Mouse (Mus musculus) embryonic facial prominence, embryonic 12.5 days (tissue): ENCODE measurements around the gene Map3k4. TPM values are rescaled to one million over a fixed set of nuclear protein-coding genes. Genes with fewer than 3 reads are reported as not detected.
A peak's percentile ranks its signal among the peaks of the same experiment; 100 is the strongest.

ENCODE experiments used
- ATAC-seq: fragments of 200-750 bp; cut with Nextera tagmentation; 2 replicates; pipeline ENCODE4 v1.8.0; 2017; ENCODE audit not compliant: insufficient number of reproducible peaks, insufficient read depth, low FRiP score, low TSS enrichment
- H3K27ac ChIP-seq: fragments of 300-500 bp; sonication (generic); 2 replicates; pipeline ENCODE4 v1.5.1; 2016; ENCODE audit warnings: mild to moderate bottlenecking
- H3K27me3 ChIP-seq: fragments of 300-500 bp; sonication (generic); 2 replicates; pipeline ENCODE4 v1.6.1; 2016; ENCODE audit warnings: mild to moderate bottlenecking, moderate library complexity
- H3K36me3 ChIP-seq: fragments of 300-500 bp; sonication (generic); 2 replicates; pipeline ENCODE4 v1.6.1; 2016; ENCODE audit warnings: mild to moderate bottlenecking
- H3K4me1 ChIP-seq: fragments of 300-500 bp; sonication (generic); 2 replicates; pipeline ENCODE4 v1.6.1; 2016
- H3K4me2 ChIP-seq: fragments of 300-500 bp; sonication (generic); replicated peaks from 2 replicates; pipeline ENCODE4 v1.6.1; 2016; ENCODE audit warnings: mild to moderate bottlenecking, moderate library complexity
- H3K4me3 ChIP-seq: fragments of 300-500 bp; sonication (generic); 2 replicates; pipeline ENCODE4 v1.5.1; 2016; ENCODE audit warnings: mild to moderate bottlenecking
- H3K9ac ChIP-seq: fragments of 300-500 bp; sonication (generic); 2 replicates; pipeline ENCODE4 v1.6.1; 2016; ENCODE audit warnings: mild to moderate bottlenecking, moderate library complexity
- H3K9me3 ChIP-seq: fragments of 300-500 bp; sonication (generic); 2 replicates; pipeline ENCODE4 v1.6.1; 2016; ENCODE audit warnings: mild to moderate bottlenecking, moderate library complexity
- WGBS: fragments of 180-500 bp; shearing (Covaris S2); methylation state at CpG from one replicate; pipeline ENCODE4 v1.1.7; 2016; 5-methylcytosine and 5-hydroxymethylcytosine counted together
- polyA plus RNA-seq: library from polyadenylated mRNA; unstranded; fragments of >200 nt; fragmentation: Nextera tagmentation; extraction: Ambion mirVana; gene quantifications from 2 replicates; pipeline ENCODE4 v1.2.1, GENCODE M21; 2016

Map3k4 gene
- polyA plus RNA-seq = 58.2 and 60.5 TPM in 2 replicates

DNA sequence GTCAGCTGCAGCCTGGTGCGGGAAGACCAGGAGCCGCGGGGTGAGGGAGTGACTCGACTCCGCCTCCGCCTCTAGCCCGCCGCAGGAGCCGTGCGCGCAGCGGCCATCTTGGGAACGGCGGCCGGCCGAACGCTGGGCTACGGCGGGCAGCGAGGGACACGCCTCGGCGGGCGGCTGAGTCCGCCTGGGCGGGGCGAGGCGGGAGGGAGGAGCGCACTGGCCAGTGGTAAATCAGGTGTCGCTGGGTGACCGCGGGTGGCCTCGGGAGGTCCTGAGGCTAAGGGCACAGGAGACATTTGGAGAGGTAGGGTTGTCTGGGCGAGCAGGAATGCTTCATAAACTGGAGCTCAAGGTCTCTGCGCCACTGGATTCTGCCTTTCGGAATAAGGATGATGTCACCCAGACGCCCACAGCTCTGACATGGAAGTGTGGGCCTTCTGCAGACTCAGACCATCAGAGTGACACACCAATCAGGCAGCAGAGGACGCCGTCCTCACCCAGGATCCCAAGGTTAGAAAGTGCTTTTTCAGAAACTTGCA is at the start of gene Map3k4:
Gene Map3k4, minus strand, starts transcription at position 134 of the 539 bp plus-strand sequence.
- peak within 1 kb of the TSS; percentile 95 for H3K27ac ChIP-seq
- H3K27me3 ChIP-seq = no peaks in the 10 kb centered on the region
- H3K4me2 ChIP-seq = peak within 1 kb of the TSS; percentile 67
- no peaks in the 10 kb centered on the region for H3K36me3 ChIP-seq
- peak within 1 kb of the TSS; percentile 67 for H3K4me3 ChIP-seq
- under 1% methylated on average over 38 of the region's 39 CpGs for WGBS
- H3K4me1 ChIP-seq = peaks cover 11% of the 10 kb centered on the region
- ATAC-seq = peak; percentile 90
- peak within 1 kb of the TSS; percentile 72 for H3K9ac ChIP-seq
- H3K9me3 ChIP-seq = no peaks in the 10 kb centered on the region

DNA sequence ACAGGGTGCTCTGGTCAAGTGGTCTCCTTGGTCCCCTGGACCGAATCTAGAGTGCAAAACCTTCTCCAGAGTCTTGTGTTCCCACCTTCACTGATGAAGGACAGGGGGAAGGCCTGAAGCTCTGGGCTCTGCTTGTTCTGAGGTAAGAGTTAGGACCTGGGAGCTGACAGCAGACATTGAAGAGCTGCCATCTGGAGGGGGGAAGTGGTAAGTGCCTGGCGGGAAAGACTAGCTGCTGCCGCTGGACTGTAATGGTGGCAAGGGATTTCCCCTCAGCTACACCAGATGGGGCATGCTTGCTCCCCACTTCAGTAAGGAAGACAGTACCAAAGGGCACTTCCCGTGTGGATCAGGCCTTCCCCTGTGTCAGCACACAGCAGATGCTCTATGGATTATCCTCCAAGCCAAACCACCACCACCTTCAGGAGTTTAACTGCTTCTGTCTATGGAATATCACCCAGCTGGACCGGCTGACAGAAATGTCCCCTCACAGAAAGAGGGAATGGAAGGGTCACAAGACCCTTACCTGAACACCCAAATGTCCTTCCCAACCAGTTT is 48.9 kb upstream of the Map3k4 start:
- 30% methylated on average over 5 of the region's 5 CpGs for WGBS
- no peak overlapping the region for H3K4me3 ChIP-seq
- H3K9ac ChIP-seq = no peak overlapping the region
- no peaks in the 10 kb centered on the region for H3K27me3 ChIP-seq
- ATAC-seq = no peak; the same call in 1 of the 2 replicates
- no peak overlapping the region for H3K27ac ChIP-seq
- no peak overlapping the region for H3K4me2 ChIP-seq
- H3K4me1 ChIP-seq = peaks cover 5% of the 10 kb centered on the region
- no peaks in the 10 kb centered on the region for H3K36me3 ChIP-seq
- H3K9me3 ChIP-seq = no peaks in the 10 kb centered on the region

DNA sequence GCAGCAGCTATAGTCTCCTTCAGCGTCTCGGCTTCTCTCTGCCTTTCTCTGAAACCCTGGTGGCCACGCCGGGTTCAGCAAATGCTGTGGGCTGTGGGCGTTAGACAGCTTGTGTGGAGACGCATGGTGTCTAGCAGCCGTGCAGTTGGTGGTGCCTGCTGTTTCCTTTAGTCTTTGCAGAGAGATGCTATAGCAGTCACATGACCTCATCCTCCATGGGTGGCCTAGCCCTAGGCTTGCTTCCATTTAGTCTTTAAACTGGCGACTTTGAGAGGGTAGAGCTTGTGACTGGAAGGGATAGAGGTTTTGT is 45.8 kb upstream of the Map3k4 start:
- Histone ChIP-seq H3K36me3 (no peaks in the 10 kb centered on the region), H3K9ac (no peak overlapping the region), H3K4me2 (no peak overlapping the region), H3K27ac (no peak overlapping the region), H3K27me3 (no peaks in the 10 kb centered on the region), H3K4me1 (no peaks in the 10 kb centered on the region), H3K9me3 (no peaks in the 10 kb centered on the region), H3K4me3 (no peak overlapping the region)
- no peak for ATAC-seq
- WGBS = 56% methylated on average over 8 of the region's 8 CpGs

DNA sequence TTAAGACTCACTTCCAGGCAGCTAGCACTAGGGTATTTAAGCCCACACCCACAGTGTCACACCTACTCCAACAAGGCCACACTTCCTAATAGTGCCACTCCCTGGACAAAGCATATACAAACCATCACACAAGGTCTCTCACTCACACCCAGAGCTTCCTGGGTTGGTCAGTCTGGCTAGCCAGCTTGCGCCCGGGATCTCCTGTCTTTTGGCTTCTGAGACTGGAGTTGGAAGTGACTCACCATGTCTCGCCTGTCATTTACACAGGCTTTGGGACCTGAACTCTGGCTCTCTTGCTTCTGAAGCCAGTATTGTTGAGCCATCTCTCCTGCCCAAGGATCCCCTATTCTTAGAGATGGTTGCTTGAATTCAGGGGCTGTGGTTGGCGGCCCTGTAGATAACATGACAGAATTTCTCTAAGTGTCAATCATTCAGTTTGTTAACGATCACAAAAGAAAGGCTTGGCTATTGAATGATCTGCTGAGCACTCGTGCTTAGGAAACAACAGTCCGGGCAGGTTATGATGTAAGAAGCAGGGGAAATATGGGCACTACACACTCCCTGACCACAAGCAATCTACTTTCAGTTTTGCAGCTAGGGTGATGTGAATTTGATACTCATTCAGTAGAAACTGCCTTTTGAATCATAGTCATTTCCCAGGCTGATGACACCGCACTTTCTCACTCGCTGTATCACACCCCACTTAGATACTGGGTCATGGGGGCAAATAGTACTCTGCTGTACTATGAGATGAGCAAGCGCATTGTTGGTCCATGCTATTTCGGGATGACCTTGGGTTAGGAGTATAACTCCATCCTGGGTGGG is 45.2 kb upstream of the Map3k4 start:
- no peak for ATAC-seq
- H3K4me2 ChIP-seq = no peak overlapping the region
- H3K9me3 ChIP-seq = no peaks in the 10 kb centered on the region
- H3K36me3 ChIP-seq = no peaks in the 10 kb centered on the region
- no peak overlapping the region for H3K27ac ChIP-seq
- H3K4me3 ChIP-seq = no peak overlapping the region
- 88% methylated on average over 11 of the region's 11 CpGs for WGBS
- no peak overlapping the region for H3K9ac ChIP-seq
- H3K27me3 ChIP-seq = no peaks in the 10 kb centered on the region
- H3K4me1 ChIP-seq = no peaks in the 10 kb centered on the region

DNA sequence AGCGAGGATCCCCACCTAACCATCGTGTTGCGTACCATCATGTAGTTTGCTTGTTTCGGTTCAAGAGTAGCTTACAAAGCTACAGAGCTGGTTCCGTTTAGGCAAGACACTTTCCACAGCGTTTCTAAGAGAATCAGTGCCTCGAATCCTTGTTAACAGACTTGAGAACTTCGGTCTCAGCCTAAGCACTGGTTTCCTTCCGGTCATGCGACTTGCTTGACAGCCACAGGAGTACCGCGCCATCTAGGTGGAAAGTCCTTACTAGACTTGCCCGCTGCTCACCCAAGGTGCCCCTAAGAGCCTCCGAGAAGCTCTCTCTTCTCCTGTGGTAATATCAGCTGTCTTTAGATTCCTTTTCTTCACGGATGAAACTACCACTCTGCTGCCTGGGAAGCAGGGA is 41.3 kb upstream of the Map3k4 start:
- H3K27ac ChIP-seq = no peak overlapping the region
- H3K9me3 ChIP-seq = no peaks in the 10 kb centered on the region
- no peak overlapping the region for H3K9ac ChIP-seq
- H3K4me3 ChIP-seq = no peak overlapping the region
- no peak overlapping the region for H3K4me2 ChIP-seq
- 89% methylated on average over 15 of the region's 15 CpGs for WGBS
- H3K4me1 ChIP-seq = no peaks in the 10 kb centered on the region
- no peak for ATAC-seq
- no peaks in the 10 kb centered on the region for H3K36me3 ChIP-seq
- no peaks in the 10 kb centered on the region for H3K27me3 ChIP-seq

DNA sequence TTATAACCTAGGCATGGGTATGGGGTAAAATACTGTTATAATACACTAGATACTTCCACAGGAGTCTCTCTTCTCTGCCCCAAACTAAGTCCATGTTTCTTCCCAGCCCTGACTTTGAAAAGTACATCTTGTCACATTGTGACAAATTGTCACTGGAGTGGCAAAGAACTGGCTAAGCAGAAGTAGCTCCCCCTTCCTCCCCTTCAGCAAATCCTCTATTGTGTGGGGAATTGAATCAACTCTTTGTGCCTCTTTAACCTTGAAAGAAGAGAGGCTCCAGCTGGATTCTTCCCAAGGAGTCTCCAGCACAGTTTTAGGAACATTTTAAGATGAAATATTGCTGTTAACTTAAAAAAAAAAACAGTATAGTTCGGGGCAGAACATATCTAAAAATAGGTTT is 34.2 kb upstream of the Map3k4 start:
- H3K27ac ChIP-seq = no peak overlapping the region
- no peaks in the 10 kb centered on the region for H3K4me1 ChIP-seq
- no peak overlapping the region for H3K4me3 ChIP-seq
- WGBS = 63% methylated on average over 1 of the region's 1 CpGs
- no peak for ATAC-seq
- H3K4me2 ChIP-seq = no peak overlapping the region
- no peak overlapping the region for H3K9ac ChIP-seq
- no peaks in the 10 kb centered on the region for H3K27me3 ChIP-seq
- no peaks in the 10 kb centered on the region for H3K36me3 ChIP-seq
- H3K9me3 ChIP-seq = no peaks in the 10 kb centered on the region

DNA sequence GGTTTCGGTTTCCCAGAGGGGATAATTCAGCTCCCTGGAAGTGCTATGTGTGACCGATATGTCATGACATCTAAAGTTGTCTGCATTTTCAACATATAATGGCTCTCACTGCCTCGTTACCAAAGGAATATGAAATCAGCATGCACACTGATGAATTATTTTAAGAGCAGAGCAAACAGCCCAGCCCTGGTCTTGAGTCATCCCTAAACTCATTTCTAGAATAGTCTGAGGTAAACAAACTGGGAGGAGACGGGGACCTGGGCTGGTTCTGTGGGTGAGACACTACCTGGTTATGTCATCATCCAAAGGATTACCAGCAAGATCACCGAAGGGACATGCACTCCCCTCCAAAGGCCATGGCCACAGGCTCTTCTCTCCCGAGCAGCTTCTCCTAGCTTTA is 33.0 kb upstream of the Map3k4 start:
- no peaks in the 10 kb centered on the region for H3K27me3 ChIP-seq
- no peaks in the 10 kb centered on the region for H3K9me3 ChIP-seq
- H3K36me3 ChIP-seq = no peaks in the 10 kb centered on the region
- WGBS = 78% methylated on average over 6 of the region's 6 CpGs
- no peak overlapping the region for H3K4me3 ChIP-seq
- H3K27ac ChIP-seq = no peak overlapping the region
- no peak overlapping the region for H3K4me2 ChIP-seq
- no peaks in the 10 kb centered on the region for H3K4me1 ChIP-seq
- H3K9ac ChIP-seq = no peak overlapping the region
- ATAC-seq = no peak

DNA sequence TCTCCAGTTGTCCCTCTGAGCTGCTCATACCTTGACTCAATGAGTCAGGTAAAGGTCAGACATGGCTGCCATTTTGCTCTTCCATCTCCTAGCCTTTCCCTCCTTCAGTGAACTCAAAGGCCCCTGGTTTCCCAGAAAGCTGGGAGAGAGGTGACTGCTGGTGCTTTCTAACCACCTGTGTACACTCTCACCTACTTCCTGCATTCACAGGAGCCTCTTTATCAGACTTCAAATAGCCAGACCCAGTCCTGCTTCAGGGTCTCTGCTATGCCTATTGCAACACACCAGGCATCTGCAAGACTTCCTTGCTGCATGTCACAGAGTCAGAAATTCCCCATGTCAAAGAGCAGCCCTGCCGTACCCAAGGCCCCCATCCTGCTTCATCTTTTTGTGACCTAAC is 28.9 kb upstream of the Map3k4 start:
- ATAC-seq = no peak
- Histone ChIP-seq H3K27ac (no peak overlapping the region), H3K9me3 (no peaks in the 10 kb centered on the region), H3K36me3 (no peaks in the 10 kb centered on the region), H3K4me2 (no peak overlapping the region), H3K4me3 (no peak overlapping the region), H3K9ac (no peak overlapping the region), H3K4me1 (no peaks in the 10 kb centered on the region), H3K27me3 (no peaks in the 10 kb centered on the region)
- 81% methylated on average over 1 of the region's 1 CpGs for WGBS

DNA sequence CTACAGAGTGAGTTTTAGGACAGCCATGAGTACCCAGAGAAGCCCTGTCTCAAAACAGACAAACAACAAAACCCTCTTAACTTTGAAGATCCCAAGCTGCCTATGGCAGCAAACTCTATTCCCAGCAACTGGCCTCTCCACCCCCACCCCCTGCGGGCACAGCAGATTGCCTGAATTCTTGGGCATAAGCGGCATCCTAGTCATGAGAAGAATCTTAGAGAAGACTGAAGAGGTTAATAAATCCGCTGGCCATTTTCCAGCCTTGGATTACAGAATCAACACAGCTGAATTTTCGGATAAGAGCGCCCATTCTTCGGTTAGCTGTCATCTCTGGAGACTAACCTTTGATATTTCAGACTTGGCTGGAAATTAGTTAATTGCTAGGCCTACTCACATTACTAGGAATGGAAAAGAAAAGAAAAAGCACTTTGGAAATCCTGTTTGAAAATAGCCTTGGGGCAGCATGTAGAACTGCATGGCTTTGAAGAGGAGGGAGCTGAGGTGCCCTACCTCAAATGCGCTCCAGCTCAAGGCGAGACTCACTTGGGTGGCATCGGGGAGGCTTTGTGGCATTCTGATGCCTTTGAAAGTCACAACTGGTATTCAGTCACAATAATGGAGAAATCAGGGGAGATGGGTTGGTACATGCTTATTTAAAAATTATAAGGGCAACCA is 25.2 kb upstream of the Map3k4 start:
- Histone ChIP-seq H3K9me3 (no peaks in the 10 kb centered on the region), H3K27ac (peak overlapping the region; percentile 70), H3K27me3 (no peaks in the 10 kb centered on the region), H3K4me2 (no peak overlapping the region), H3K36me3 (no peaks in the 10 kb centered on the region), H3K9ac (no peak overlapping the region), H3K4me1 (no peaks in the 10 kb centered on the region), H3K4me3 (no peak overlapping the region)
- no peak for ATAC-seq
- 46% methylated on average over 9 of the region's 9 CpGs for WGBS

DNA sequence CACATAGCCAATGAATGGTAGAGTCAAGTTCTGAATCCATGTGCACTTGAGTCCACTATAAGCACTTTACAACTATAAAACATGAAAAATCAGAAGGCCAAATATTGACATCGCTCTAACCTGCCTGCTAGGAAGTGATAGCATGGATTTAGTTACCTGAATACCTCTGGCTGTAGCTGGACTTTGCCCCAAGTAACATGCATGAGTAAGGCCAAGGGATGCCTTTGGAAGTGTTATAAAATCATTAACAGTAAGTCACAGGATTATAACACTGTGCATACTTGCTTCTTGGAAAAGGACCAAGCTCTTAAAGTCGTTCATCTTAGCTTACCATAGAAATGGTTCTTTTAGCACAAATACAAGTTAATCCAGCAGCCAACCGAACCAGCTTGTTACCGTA is 18.6 kb upstream of the Map3k4 start:
- Histone ChIP-seq H3K36me3 (no peaks in the 10 kb centered on the region), H3K4me1 (no peaks in the 10 kb centered on the region), H3K27ac (no peak overlapping the region), H3K4me3 (no peak overlapping the region), H3K9me3 (no peaks in the 10 kb centered on the region), H3K27me3 (no peaks in the 10 kb centered on the region), H3K9ac (no peak overlapping the region), H3K4me2 (no peak overlapping the region)
- WGBS = 85% methylated on average over 4 of the region's 4 CpGs
- no peak for ATAC-seq

DNA sequence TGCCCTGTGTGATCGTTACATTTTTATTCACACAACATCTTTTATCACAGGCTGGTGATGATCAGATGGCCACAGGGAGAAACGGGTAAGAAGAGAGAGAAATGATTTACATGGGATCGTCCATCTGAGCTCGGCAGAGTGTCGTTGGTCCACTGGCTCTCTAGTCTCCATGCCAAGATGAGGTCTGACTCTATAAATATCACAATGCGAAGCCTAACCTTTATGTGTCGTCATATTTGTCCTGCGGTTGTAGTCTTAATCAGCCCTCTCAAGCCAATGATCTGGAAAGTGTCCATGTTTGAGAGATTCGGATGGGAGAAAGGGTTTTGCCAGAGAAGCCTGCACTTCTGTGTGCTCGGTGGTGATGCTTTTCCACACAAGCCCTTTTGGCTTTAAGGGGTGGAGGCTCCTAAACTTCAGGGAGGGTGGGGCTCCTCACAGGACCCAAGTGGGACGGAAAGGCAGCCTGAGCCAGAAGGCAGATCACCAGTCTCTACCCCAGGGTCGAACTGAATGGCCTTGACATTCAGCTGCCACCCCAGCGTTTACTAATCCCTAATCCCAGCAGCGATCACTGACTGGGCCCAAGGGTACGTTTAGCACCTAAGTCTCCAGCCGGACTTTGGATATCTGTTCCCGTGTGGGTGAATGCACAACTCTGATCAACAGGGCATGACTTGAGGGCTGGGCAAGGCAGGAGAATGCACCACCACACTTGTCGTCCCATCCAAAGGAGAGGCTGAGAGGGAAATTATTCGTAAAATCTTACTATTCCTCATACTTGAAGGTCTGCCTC is 17.7 kb upstream of the Map3k4 start:
- H3K36me3 ChIP-seq = no peaks in the 10 kb centered on the region
- no peak for ATAC-seq
- no peak overlapping the region for H3K9ac ChIP-seq
- H3K9me3 ChIP-seq = no peaks in the 10 kb centered on the region
- H3K27me3 ChIP-seq = no peaks in the 10 kb centered on the region
- no peak overlapping the region for H3K4me3 ChIP-seq
- 86% methylated on average over 19 of the region's 19 CpGs for WGBS
- H3K4me2 ChIP-seq = no peak overlapping the region
- no peak overlapping the region for H3K27ac ChIP-seq
- no peaks in the 10 kb centered on the region for H3K4me1 ChIP-seq
